Mouse (Mus musculus) heart, adult 18-20 months (tissue): ENCODE measurements around the gene Zfpm1. TPM values are rescaled to one million over a fixed set of nuclear protein-coding genes. Genes with fewer than 3 reads are reported as not detected.

Experiments
- total RNA-seq, 2 experiments: library from RNA; stranded (reverse); gene quantifications; 2 replicates each; pipeline ENCODE4 v1.2.3; 2021

The Zfpm1 gene
- total RNA-seq, 2 experiments from 2014 or later = 18.4 to 23.0 TPM

Other genes with a start within 250 kb of the Zfpm1 start
- not detected for gene Trhr2, start 78.6 kb downstream of the Zfpm1 start, total RNA-seq
- 10 to 100 TPM; 20.9 to 24.5 TPM for gene Zc3h18, start 94.5 kb downstream of the Zfpm1 start, total RNA-seq
- not detected for gene Il17c, start 139.9 kb downstream of the Zfpm1 start, total RNA-seq
- 10 to 100 TPM; 48.8 to 51.3 TPM for gene Cyba, start 150.8 kb downstream of the Zfpm1 start, total RNA-seq
- 1 to 10 TPM; 3.9 to 5.0 TPM for gene Mvd, start 161.3 kb downstream of the Zfpm1 start, total RNA-seq
- gene Snai3, start 178.6 kb downstream of the Zfpm1 start, total RNA-seq = 1 to 10 TPM; 2.2 to 4.4 TPM
- gene Rnf166, start 193.9 kb downstream of the Zfpm1 start, total RNA-seq = 10 to 100 TPM; 42.1 to 51.7 TPM
- 1 to 10 TPM; 5.8 to 8.0 TPM for gene Ctu2, start 194.0 kb downstream of the Zfpm1 start, total RNA-seq